Mouse (Mus musculus) spleen, adult 2 months (tissue): ENCODE results near the gene Rassf1.

Source experiments
- CTCF ChIP-seq: fragments of 200-500 bp; IDR thresholded peaks from 2 replicates; pipeline ENCODE4 v1.5.1; 2011; ENCODE audit warnings: mild to moderate bottlenecking, inconsistent platforms; ENCODE audit not compliant: insufficient read depth, insufficient read length, insufficient replicate concordance; ENCODE audit errors: extremely low read depth
- POLR2A ChIP-seq: fragments of 200-500 bp; IDR thresholded peaks from 2 replicates; pipeline ENCODE4 v1.6.1; 2011; ENCODE audit warnings: low read depth, low read length, inconsistent platforms

GRCm38 (mm10) chr9:107512326-107512725 lies 39.0 kb upstream of the Rassf1 start:
- no peak for TF ChIP-seq CTCF
- no peak for TF ChIP-seq POLR2A
